ENCODE assay signal across 10 mouse cellular contexts in the genomic region with DNA sequence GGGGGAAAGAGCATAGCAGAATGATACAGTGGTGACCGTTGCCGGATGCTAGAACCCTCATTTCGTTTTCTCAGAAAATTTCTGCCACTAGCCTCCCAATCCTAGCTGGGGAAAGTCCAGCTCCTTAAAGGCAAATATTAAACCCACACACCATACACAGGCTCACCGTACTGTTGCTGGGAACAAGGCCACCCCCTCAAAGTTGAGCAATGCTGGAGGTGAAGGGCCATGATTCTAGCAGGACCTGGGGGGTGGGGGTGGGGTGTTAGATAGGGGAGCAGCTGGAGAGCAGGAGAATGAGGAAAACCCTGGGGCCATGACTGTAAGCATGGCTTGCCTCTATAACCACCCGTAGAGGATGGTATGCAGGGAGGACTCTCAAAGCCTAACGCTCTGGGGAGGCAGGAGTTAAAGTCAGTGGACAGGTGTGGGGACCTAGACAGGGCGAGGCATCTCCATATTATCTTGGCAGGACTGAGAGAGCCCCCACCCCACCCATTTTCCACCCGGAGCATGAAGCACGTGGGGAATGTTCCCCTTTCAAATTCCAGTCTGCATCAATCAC. TPM values are rescaled to one million over a fixed set of nuclear protein-coding genes. Genes with fewer than 3 reads are reported as not detected.
DNase-seq lines count a peak whose midpoint lies in the region; ATAC-seq and TF ChIP-seq lines count a peak whose summit lies in the region.
"Had no signal": no experiment of that assay in that cellular context is flagged by ENCODE, and none has a peak within 500 bp of the region (broad histone marks: within the 10 kb centered on the region; RNA-seq: fewer than 3 reads in every experiment).

No protein-coding gene starts in this region.

- peak overlapping the region; percentile 53 for H3K27ac ChIP-seq in heart, postnatal 0 days (ENCODE audit: low read depth)
- peak overlapping the region; percentile 81 for H3K27ac ChIP-seq in embryonic facial prominence, embryonic 10.5 days (replicated peaks)
- no peak overlapping the region for H3K27ac ChIP-seq in hindbrain, embryonic 13.5 days
- 0 out of 2 replicates have a peak overlapping the region, but pooled peaks have one; percentile 29 for H3K27ac ChIP-seq in liver, postnatal 0 days (ENCODE audit: low read depth)

- peaks cover 8% of the 10 kb centered on the region for H3K9me3 ChIP-seq in heart, postnatal 0 days (replicated peaks; ENCODE audit: control insufficient read depth, low read length)
- H3K9me3 ChIP-seq in embryonic facial prominence, embryonic 10.5 days = peaks cover 15% of the 10 kb centered on the region
- H3K9me3 ChIP-seq in hindbrain, embryonic 13.5 days = peaks cover under 1% of the 10 kb centered on the region; the same call in 1 of the 2 replicates
- H3K9me3 ChIP-seq in liver, postnatal 0 days (ENCODE audit: low read length) = peaks cover 5% of the 10 kb centered on the region; the same call in 1 of the 2 replicates

- TF ChIP-seq EP300 in heart, postnatal 0 days (IDR thresholded peaks at IDR 0.05; ENCODE audit: low read depth) = no peak
- no peak for TF ChIP-seq EP300 in liver, postnatal 0 days (IDR thresholded peaks at IDR 0.05; ENCODE audit: low read depth)

- no peaks in the 10 kb centered on the region for H3K36me3 ChIP-seq in heart, postnatal 0 days (replicated peaks; ENCODE audit: control insufficient read depth, insufficient read depth, low read length)
- peaks cover 36% of the 10 kb centered on the region for H3K36me3 ChIP-seq in embryonic facial prominence, embryonic 10.5 days (replicated peaks)
- no peaks in the 10 kb centered on the region for H3K36me3 ChIP-seq in hindbrain, embryonic 13.5 days
- H3K36me3 ChIP-seq in liver, postnatal 0 days (replicated peaks; ENCODE audit: insufficient read depth, low read length) = no peaks in the 10 kb centered on the region; the same call in 1 of the 2 replicates

- WGBS in heart, postnatal 0 days = 16% methylated on average over 9 of the region's 9 CpGs
- WGBS in embryonic facial prominence, embryonic 10.5 days = 6% methylated on average over 9 of the region's 9 CpGs
- 3% methylated on average over 9 of the region's 9 CpGs for WGBS in hindbrain, embryonic 13.5 days
- WGBS in liver, postnatal 0 days (ENCODE audit: insufficient replicate concordance) = 10% methylated on average over 9 of the region's 9 CpGs

- peak overlapping the region; percentile 56 for H3K9ac ChIP-seq in heart, postnatal 0 days (replicated peaks; ENCODE audit: low read depth, low read length)
- no peak overlapping the region for H3K9ac ChIP-seq in hindbrain, embryonic 13.5 days
- H3K9ac ChIP-seq in liver, postnatal 0 days (replicated peaks) = no peak overlapping the region

- peak overlapping the region; percentile 55 for H3K4me3 ChIP-seq in heart, postnatal 0 days (ENCODE audit: low read depth, low read length)
- peak overlapping the region; percentile 64 for H3K4me3 ChIP-seq in embryonic facial prominence, embryonic 10.5 days
- no peak overlapping the region for H3K4me3 ChIP-seq in hindbrain, embryonic 13.5 days
- H3K4me3 ChIP-seq in liver, postnatal 0 days (ENCODE audit: low read depth, low read length) = peak overlapping the region; percentile 40; the same call in 1 of the 2 replicates

- no peak for ATAC-seq in heart, postnatal 0 days (ENCODE audit: insufficient read depth, low read depth)
- 0 out of 2 replicates have a peak, but pooled peaks have one; percentile 28 for ATAC-seq in hindbrain, embryonic 13.5 days (ENCODE audit: low FRiP score)
- peak; percentile 72 for ATAC-seq in liver, postnatal 0 days

- peaks cover 64% of the 10 kb centered on the region for H3K27me3 ChIP-seq in heart, postnatal 0 days (ENCODE audit: control insufficient read depth, insufficient read depth, low read length)
- H3K27me3 ChIP-seq in embryonic facial prominence, embryonic 10.5 days (replicated peaks; ENCODE audit: low read depth, poor library complexity, severe bottlenecking) = peaks cover 83% of the 10 kb centered on the region
- peaks cover 83% of the 10 kb centered on the region for H3K27me3 ChIP-seq in hindbrain, embryonic 13.5 days
- peaks cover 65% of the 10 kb centered on the region for H3K27me3 ChIP-seq in liver, postnatal 0 days (ENCODE audit: insufficient read depth, low read length)

- no peak for DNase-seq in heart, postnatal 0 days (ENCODE audit: low spot score)
- no peak for DNase-seq in heart, postnatal 14 days
- no peak for DNase-seq in embryonic facial prominence, embryonic 10.5 days (ENCODE audit: low spot score)
- DNase-seq in liver, postnatal 0 days = peak; percentile 50
- DNase-seq in spleen, adult 12 weeks (ENCODE audit: low spot score) = no peak
- DNase-seq in thymus, postnatal 36 days = no peak
- DNase-seq: kidney, adult 8-10 months; left cerebral cortex, postnatal 4 days had no signal

- intact Hi-C loops in heart, postnatal 14 days (cut with DNase I) = no loop called here

- H3K4me1 ChIP-seq in heart, postnatal 0 days (ENCODE audit: control insufficient read depth, insufficient read depth) = no peaks in the 10 kb centered on the region
- peaks cover 33% of the 10 kb centered on the region for H3K4me1 ChIP-seq in embryonic facial prominence, embryonic 10.5 days
- peaks cover 18% of the 10 kb centered on the region for H3K4me1 ChIP-seq in hindbrain, embryonic 13.5 days (replicated peaks)
- H3K4me1 ChIP-seq in liver, postnatal 0 days (ENCODE audit: insufficient read depth) = no peaks in the 10 kb centered on the region

- TF ChIP-seq CTCF in heart, postnatal 0 days (IDR thresholded peaks at IDR 0.05; ENCODE audit: low read depth) = no peak
- TF ChIP-seq CTCF in liver, postnatal 0 days (IDR thresholded peaks at IDR 0.05; ENCODE audit: low read depth) = no peak

- peak overlapping the region; percentile 63 for H3K4me2 ChIP-seq in heart, postnatal 0 days (ENCODE audit: low read depth, low read length)
- H3K4me2 ChIP-seq in hindbrain, embryonic 13.5 days = peak overlapping the region; percentile 32
- peak overlapping the region; percentile 63 for H3K4me2 ChIP-seq in liver, postnatal 0 days (ENCODE audit: low read depth, low read length)

RNA-seq across cellular contexts. Expression of gene Igf2, which starts 2.1 kb away (rescaled TPM):
- total RNA-seq in heart, postnatal 0 days (2014; rRNA removed; ENCODE audit: low replicate concordance) = 1,317 and 1,642 TPM in 2 replicates
- polyA plus RNA-seq in heart, postnatal 0 days (2015; fragmentation: Nextera tagmentation; extraction: Ambion mirVana) = 950 and 1,040 TPM in 2 replicates
- 100 to 1,000 TPM; 349 to 384 TPM for total RNA-seq in heart, postnatal 14 days (2021)
- polyA plus RNA-seq in embryonic facial prominence, embryonic 10.5 days (2016; fragmentation: Nextera tagmentation; extraction: Ambion mirVana) = 360 and 378 TPM in 2 replicates
- polyA plus RNA-seq in hindbrain, embryonic 13.5 days (2015; fragmentation: Nextera tagmentation; extraction: Ambion mirVana) = 179 and 205 TPM in 2 replicates
- polyA plus RNA-seq in liver, postnatal 0 days (2015; fragmentation: Nextera tagmentation; extraction: Ambion mirVana) = 1,534 and 1,664 TPM in 2 replicates
- total RNA-seq: neutrophil, adult 5-6 weeks had no signal

RNA-seq across cellular contexts. Expression of gene Gm49394, which starts 5.2 kb away (rescaled TPM):
- not detected in 2 replicates for total RNA-seq in heart, postnatal 0 days (2014; rRNA removed; ENCODE audit: low replicate concordance)
- not detected in 2 replicates for polyA plus RNA-seq in heart, postnatal 0 days (2015; fragmentation: Nextera tagmentation; extraction: Ambion mirVana)
- total RNA-seq in heart, postnatal 14 days (2021) = not detected
- polyA plus RNA-seq in embryonic facial prominence, embryonic 10.5 days (2016; fragmentation: Nextera tagmentation; extraction: Ambion mirVana) = not detected in 2 replicates
- not detected in 2 replicates for polyA plus RNA-seq in hindbrain, embryonic 13.5 days (2015; fragmentation: Nextera tagmentation; extraction: Ambion mirVana)
- polyA plus RNA-seq in liver, postnatal 0 days (2015; fragmentation: Nextera tagmentation; extraction: Ambion mirVana) = 0.04 TPM in 1 of 2 replicates, not detected in the other
- total RNA-seq: neutrophil, adult 5-6 weeks had no signal
